Mouse (Mus musculus): ENCODE data around the gene Vps37b. TPM values are rescaled to one million over a fixed set of nuclear protein-coding genes. Genes with fewer than 3 reads are reported as not detected.

The Vps37b gene
- polyA plus RNA-seq, 1 experiment from 2014 or later: 31.5 TPM

DNA sequence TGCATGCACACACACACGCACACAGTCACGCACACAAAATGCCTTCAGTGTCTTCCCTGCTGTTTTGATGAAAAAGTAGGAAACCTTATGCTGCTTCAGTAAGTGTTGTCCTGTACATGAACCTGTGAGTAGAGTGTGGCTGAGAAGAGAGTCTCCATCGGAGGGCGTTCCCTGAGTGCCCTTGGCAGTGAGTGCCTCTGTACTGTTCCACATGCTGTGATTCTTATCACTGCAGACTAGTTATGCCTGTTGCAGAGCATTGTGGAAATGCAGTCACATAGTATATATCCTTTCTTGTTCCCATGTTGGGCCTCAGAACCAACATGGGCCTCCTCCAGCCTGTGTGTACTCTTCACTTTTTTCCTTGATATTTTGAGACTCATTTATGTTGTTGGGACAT is 67.9 kb downstream of the Vps37b start:
- ATAC-seq (ENCODE audit: insufficient number of reproducible peaks, insufficient read depth, low FRiP score, low read depth): no peak
- Histone ChIP-seq H3K27ac (ENCODE audit: low read length) (no peak overlapping the region), H3K4me1 (ENCODE audit: control insufficient read depth, insufficient read depth, low read length) (no peaks in the 10 kb centered on the region), H3K27me3 (ENCODE audit: control insufficient read depth, insufficient read depth, low read length) (no peaks in the 10 kb centered on the region), H3K9me3 (ENCODE audit: control insufficient read depth, low read depth, low read length) (no peaks in the 10 kb centered on the region), H3K4me3 (ENCODE audit: low read depth, low read length) (no peak overlapping the region), H3K36me3 (ENCODE audit: control insufficient read depth, insufficient read depth, low read length) (no peaks in the 10 kb centered on the region), H3K9ac (replicated peaks; ENCODE audit: low read depth, low read length) (no peak overlapping the region), H3K4me2 (replicated peaks; ENCODE audit: low read depth, low read length) (no peak overlapping the region)
- WGBS: 94% methylated on average over 4 of the region's 4 CpGs

DNA sequence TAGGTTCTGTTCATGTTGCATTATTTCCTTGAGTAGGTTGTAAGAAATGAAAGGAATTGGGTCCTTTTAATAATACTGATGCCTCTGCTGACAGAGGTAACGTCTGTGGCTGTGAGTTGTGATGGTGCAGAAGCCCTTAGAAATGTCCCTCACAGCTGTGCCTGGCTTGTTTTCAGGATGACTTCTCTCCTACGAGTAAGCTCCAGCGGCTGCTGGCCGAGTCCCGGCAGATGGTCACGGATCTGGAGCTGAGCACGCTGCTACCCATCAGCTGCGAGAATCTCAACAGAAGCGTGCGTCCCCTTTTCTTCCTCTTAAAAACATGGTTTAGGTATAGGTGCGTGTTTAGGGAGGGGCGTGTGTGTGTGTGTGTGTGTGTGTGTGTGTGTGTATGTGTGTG is 71.0 kb downstream of the Vps37b start:
- Histone ChIP-seq H3K4me1 (ENCODE audit: control insufficient read depth, insufficient read depth, low read length) (no peaks in the 10 kb centered on the region), H3K4me2 (replicated peaks; ENCODE audit: low read depth, low read length) (no peak overlapping the region), H3K9ac (replicated peaks; ENCODE audit: low read depth, low read length) (no peak overlapping the region), H3K9me3 (ENCODE audit: control insufficient read depth, low read depth, low read length) (no peaks in the 10 kb centered on the region), H3K27ac (ENCODE audit: low read length) (no peak overlapping the region), H3K4me3 (ENCODE audit: low read depth, low read length) (no peak overlapping the region), H3K36me3 (ENCODE audit: control insufficient read depth, insufficient read depth, low read length) (no peaks in the 10 kb centered on the region), H3K27me3 (ENCODE audit: control insufficient read depth, insufficient read depth, low read length) (no peaks in the 10 kb centered on the region)
- 83% methylated on average over 11 of the region's 12 CpGs for WGBS
- no peak for ATAC-seq (ENCODE audit: insufficient number of reproducible peaks, insufficient read depth, low FRiP score, low read depth)

DNA sequence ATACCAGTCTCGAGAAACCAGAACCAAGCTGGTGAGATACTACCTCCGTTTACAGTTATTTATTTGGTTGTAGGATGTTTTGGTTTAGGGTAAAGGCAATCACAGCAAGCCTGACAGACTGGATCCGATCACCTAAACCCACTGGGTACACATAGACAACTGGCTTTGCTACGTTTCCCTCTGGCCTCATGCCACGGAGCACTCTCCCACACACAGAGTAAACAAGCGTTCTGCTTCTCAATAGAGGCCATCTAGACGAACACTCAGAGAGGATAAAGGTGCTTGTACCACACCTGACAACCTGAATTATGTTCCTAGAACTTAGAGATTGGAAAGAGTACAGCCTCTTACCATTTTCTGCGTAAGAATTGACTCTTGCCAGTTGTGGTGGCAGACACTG is 71.9 kb downstream of the Vps37b start:
- no peak overlapping the region for H3K27ac ChIP-seq (ENCODE audit: low read length)
- no peak for ATAC-seq (ENCODE audit: insufficient number of reproducible peaks, insufficient read depth, low FRiP score, low read depth)
- H3K4me2 ChIP-seq (replicated peaks; ENCODE audit: low read depth, low read length): no peak overlapping the region
- H3K4me3 ChIP-seq (ENCODE audit: low read depth, low read length): no peak overlapping the region
- H3K36me3 ChIP-seq (ENCODE audit: control insufficient read depth, insufficient read depth, low read length): no peaks in the 10 kb centered on the region
- WGBS: 53% methylated on average over 8 of the region's 8 CpGs
- no peaks in the 10 kb centered on the region for H3K27me3 ChIP-seq (ENCODE audit: control insufficient read depth, insufficient read depth, low read length)
- H3K9me3 ChIP-seq (ENCODE audit: control insufficient read depth, low read depth, low read length): no peaks in the 10 kb centered on the region
- H3K4me1 ChIP-seq (ENCODE audit: control insufficient read depth, insufficient read depth, low read length): no peaks in the 10 kb centered on the region
- no peak overlapping the region for H3K9ac ChIP-seq (replicated peaks; ENCODE audit: low read depth, low read length)

DNA sequence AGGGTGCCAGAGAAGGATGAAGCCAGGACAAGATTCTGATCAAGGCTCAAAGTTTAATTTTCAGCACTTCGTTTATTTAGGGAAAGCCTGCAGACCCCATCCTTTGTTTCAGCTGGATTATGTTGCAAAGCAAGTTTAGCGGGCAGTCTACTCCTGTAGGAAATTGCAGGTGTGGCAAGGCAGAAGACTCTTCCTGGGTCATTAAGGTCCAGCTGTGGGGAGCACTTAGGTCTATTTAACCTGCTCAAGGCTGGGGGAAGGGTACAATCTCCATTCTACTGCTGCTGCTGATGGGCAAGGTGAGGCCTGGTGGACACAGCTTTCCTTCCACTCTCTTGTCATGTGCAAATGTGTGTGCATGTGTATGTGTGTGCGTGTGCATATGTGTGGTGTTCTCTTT is 73.1 kb downstream of the Vps37b start:
- H3K4me2 ChIP-seq (replicated peaks; ENCODE audit: low read depth, low read length): no peak overlapping the region
- H3K36me3 ChIP-seq (ENCODE audit: control insufficient read depth, insufficient read depth, low read length): no peaks in the 10 kb centered on the region
- no peaks in the 10 kb centered on the region for H3K4me1 ChIP-seq (ENCODE audit: control insufficient read depth, insufficient read depth, low read length)
- 73% methylated on average over 3 of the region's 3 CpGs for WGBS
- H3K27ac ChIP-seq (ENCODE audit: low read length): no peak overlapping the region
- H3K27me3 ChIP-seq (ENCODE audit: control insufficient read depth, insufficient read depth, low read length): no peaks in the 10 kb centered on the region
- H3K4me3 ChIP-seq (ENCODE audit: low read depth, low read length): no peak overlapping the region
- ATAC-seq (ENCODE audit: insufficient number of reproducible peaks, insufficient read depth, low FRiP score, low read depth): no peak
- H3K9ac ChIP-seq (replicated peaks; ENCODE audit: low read depth, low read length): no peak overlapping the region
- H3K9me3 ChIP-seq (ENCODE audit: control insufficient read depth, low read depth, low read length): no peaks in the 10 kb centered on the region

DNA sequence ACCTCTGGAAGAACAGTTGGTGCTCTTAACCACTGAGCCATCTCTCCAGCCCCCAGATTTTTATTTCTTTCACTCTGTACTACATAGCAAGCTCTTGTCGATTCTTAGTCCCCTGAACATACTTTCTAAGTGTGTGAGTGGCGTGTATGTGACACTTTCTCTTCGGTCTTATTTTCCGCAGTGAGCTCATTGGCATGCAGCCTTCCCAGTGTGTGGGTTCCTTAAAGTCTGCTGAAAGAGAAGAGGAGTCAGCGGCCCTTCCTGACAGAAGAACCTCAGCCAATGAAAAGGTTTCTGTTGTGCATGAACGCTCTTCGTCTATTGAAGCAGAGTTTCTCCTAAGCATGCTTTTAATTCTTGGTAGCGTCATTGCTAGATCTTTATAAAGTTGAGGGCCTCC is 74.9 kb downstream of the Vps37b start:
- WGBS: 90% methylated on average over 8 of the region's 8 CpGs
- H3K4me2 ChIP-seq (replicated peaks; ENCODE audit: low read depth, low read length): no peak overlapping the region
- H3K9me3 ChIP-seq (ENCODE audit: control insufficient read depth, low read depth, low read length): no peaks in the 10 kb centered on the region
- H3K27me3 ChIP-seq (ENCODE audit: control insufficient read depth, insufficient read depth, low read length): no peaks in the 10 kb centered on the region
- H3K4me1 ChIP-seq (ENCODE audit: control insufficient read depth, insufficient read depth, low read length): no peaks in the 10 kb centered on the region
- no peak overlapping the region for H3K27ac ChIP-seq (ENCODE audit: low read length)
- H3K4me3 ChIP-seq (ENCODE audit: low read depth, low read length): no peak overlapping the region
- no peak for ATAC-seq (ENCODE audit: insufficient number of reproducible peaks, insufficient read depth, low FRiP score, low read depth)
- no peaks in the 10 kb centered on the region for H3K36me3 ChIP-seq (ENCODE audit: control insufficient read depth, insufficient read depth, low read length)
- no peak overlapping the region for H3K9ac ChIP-seq (replicated peaks; ENCODE audit: low read depth, low read length)

Small RNA genes within 50 kb of the gene (microRNA-seq; reads per million reads assigned to microRNA genes)
- gene Mir7032: 0.78 reads per million

Other genes starting within 250 kb of the Vps37b start
- 1.6 and 2.1 TPM in 2 replicates for gene Hcar2, start 166.8 kb downstream of the Vps37b start, polyA plus RNA-seq (2014; fragmentation: Nextera tagmentation; extraction: Ambion mirVana)
- 1.6 and 2.3 TPM in 2 replicates for gene Hcar1, start 152.2 kb downstream of the Vps37b start, polyA plus RNA-seq (2014; fragmentation: Nextera tagmentation; extraction: Ambion mirVana)
- gene Denr, start 125.1 kb downstream of the Vps37b start, polyA plus RNA-seq (2014; fragmentation: Nextera tagmentation; extraction: Ambion mirVana): 140 and 143 TPM in 2 replicates
- 3.7 and 4.0 TPM in 2 replicates for gene Gm43518, start 104.9 kb downstream of the Vps37b start, polyA plus RNA-seq (2014; fragmentation: Nextera tagmentation; extraction: Ambion mirVana)
- 9.0 and 9.3 TPM in 2 replicates for gene Ccdc62, start 101.6 kb downstream of the Vps37b start, polyA plus RNA-seq (2014; fragmentation: Nextera tagmentation; extraction: Ambion mirVana)
- 14.4 and 16.9 TPM in 2 replicates for gene Hip1r, start 58.6 kb downstream of the Vps37b start, polyA plus RNA-seq (2014; fragmentation: Nextera tagmentation; extraction: Ambion mirVana)
- 1.7 and 2.1 TPM in 2 replicates for gene Abcb9, start 63.5 kb upstream of the Vps37b start, polyA plus RNA-seq (2014; fragmentation: Nextera tagmentation; extraction: Ambion mirVana)
- 14.5 and 16.8 TPM in 2 replicates for gene Ogfod2, start 80.0 kb upstream of the Vps37b start, polyA plus RNA-seq (2014; fragmentation: Nextera tagmentation; extraction: Ambion mirVana)
- 92.6 and 99.1 TPM in 2 replicates for gene Arl6ip4, start 83.8 kb upstream of the Vps37b start, polyA plus RNA-seq (2014; fragmentation: Nextera tagmentation; extraction: Ambion mirVana)
- 6.6 and 6.9 TPM in 2 replicates for gene Pitpnm2, start 217.5 kb upstream of the Vps37b start, polyA plus RNA-seq (2014; fragmentation: Nextera tagmentation; extraction: Ambion mirVana)

Data from stomach, embryonic 14.5 days (tissue).